Mouse (Mus musculus): ENCODE results near the gene Psg27. TPM values are rescaled to one million over a fixed set of nuclear protein-coding genes. Genes with fewer than 3 reads are reported as not detected.
"Not testable (repeated sequence)": the region's sequence is repeated elsewhere in the genome, so short reads cannot be mapped to it uniquely, and the experiment has no call there.

The Psg27 gene
- polyA plus RNA-seq (2015; fragmentation: Nextera tagmentation; extraction: Ambion mirVana): not detected in 2 replicates

- WGBS: 86% methylated on average over 3 of the region's 3 CpGs
- Histone ChIP-seq H3K27me3 (no peaks in the 10 kb centered on the region), H3K27ac (replicated peaks) (no peak within 1 kb of the TSS), H3K9me3 (no peaks in the 10 kb centered on the region), H3K4me2 (no peak within 1 kb of the TSS), H3K4me1 (replicated peaks) (no peaks in the 10 kb centered on the region), H3K36me3 (no peaks in the 10 kb centered on the region), H3K9ac (no peak within 1 kb of the TSS), H3K4me3 (no peak within 1 kb of the TSS)
- no peak for ATAC-seq (ENCODE audit: low FRiP score, low read depth)
Measured at GRCm38 (mm10) chr7:18567205-18567604, at the start of gene Psg27. Gene Psg27 (minus strand): TSS chr7:18567305.

- not testable (repeated sequence) for H3K9ac ChIP-seq; H3K36me3 ChIP-seq; H3K27ac ChIP-seq (replicated peaks); H3K4me3 ChIP-seq; H3K9me3 ChIP-seq; H3K4me2 ChIP-seq; H3K27me3 ChIP-seq; H3K4me1 ChIP-seq (replicated peaks); ATAC-seq (ENCODE audit: low FRiP score, low read depth)
- WGBS: 70% methylated on average over 1 of the region's 2 CpGs
Measured at GRCm38 (mm10) chr7:18616401-18616800, 49.3 kb upstream of the Psg27 start, which contains the start of gene Psg23. Gene Psg23 (minus strand): TSS chr7:18616501.

- Histone ChIP-seq H3K4me2 (no peak overlapping the region), H3K9ac (no peak overlapping the region), H3K9me3 (no peaks in the 10 kb centered on the region), H3K27ac (replicated peaks) (no peak overlapping the region), H3K4me1 (replicated peaks) (no peaks in the 10 kb centered on the region), H3K4me3 (no peak overlapping the region), H3K27me3 (no peaks in the 10 kb centered on the region), H3K36me3 (no peaks in the 10 kb centered on the region)
- ATAC-seq (ENCODE audit: low FRiP score, low read depth): no peak
Measured at GRCm38 (mm10) chr7:18559850-18560249, 7.3 kb downstream of the Psg27 start.

GRCm38 (mm10) chr7:18555751-18556150, 11.4 kb downstream of the Psg27 start:
- H3K4me1 ChIP-seq (replicated peaks); ATAC-seq (ENCODE audit: low FRiP score, low read depth); H3K4me2 ChIP-seq; H3K9ac ChIP-seq; H3K27me3 ChIP-seq; H3K4me3 ChIP-seq; H3K9me3 ChIP-seq; H3K27ac ChIP-seq (replicated peaks); H3K36me3 ChIP-seq: not testable (repeated sequence)
- 90% methylated on average over 3 of the region's 3 CpGs for WGBS

GRCm38 (mm10) chr7:18533420-18533819, 33.7 kb downstream of the Psg27 start:
- no peak for ATAC-seq (ENCODE audit: low FRiP score, low read depth)
- H3K4me1 ChIP-seq (replicated peaks): no peaks in the 10 kb centered on the region
- no peaks in the 10 kb centered on the region for H3K36me3 ChIP-seq
- H3K4me3 ChIP-seq: no peak overlapping the region
- H3K27me3 ChIP-seq: no peaks in the 10 kb centered on the region
- H3K4me2 ChIP-seq: no peak overlapping the region
- WGBS: 59% methylated on average over 3 of the region's 3 CpGs
- H3K27ac ChIP-seq (replicated peaks): no peak overlapping the region
- H3K9ac ChIP-seq: no peak overlapping the region
- no peaks in the 10 kb centered on the region for H3K9me3 ChIP-seq

GRCm38 (mm10) chr7:18532169-18532568, 34.9 kb downstream of the Psg27 start, which contains the start of gene Psg25:
Gene Psg25 (minus strand): TSS chr7:18532269.
- Histone ChIP-seq H3K4me3 (no peak within 1 kb of the TSS), H3K9ac (no peak within 1 kb of the TSS), H3K4me1 (replicated peaks) (no peaks in the 10 kb centered on the region), H3K9me3 (no peaks in the 10 kb centered on the region), H3K4me2 (no peak within 1 kb of the TSS), H3K27ac (replicated peaks) (no peak within 1 kb of the TSS), H3K36me3 (no peaks in the 10 kb centered on the region), H3K27me3 (no peaks in the 10 kb centered on the region)
- WGBS: 88% methylated on average over 1 of the region's 1 CpGs
- no peak for ATAC-seq (ENCODE audit: low FRiP score, low read depth)

- no peak for ATAC-seq (ENCODE audit: low FRiP score, low read depth)
- Histone ChIP-seq H3K4me3 (no peak overlapping the region), H3K4me2 (no peak overlapping the region), H3K4me1 (replicated peaks) (no peaks in the 10 kb centered on the region), H3K27ac (replicated peaks) (no peak overlapping the region), H3K36me3 (no peaks in the 10 kb centered on the region), H3K9ac (no peak overlapping the region), H3K9me3 (no peaks in the 10 kb centered on the region), H3K27me3 (no peaks in the 10 kb centered on the region)
- 92% methylated on average over 8 of the region's 8 CpGs for WGBS
Measured at GRCm38 (mm10) chr7:18524668-18525067, 42.4 kb downstream of the Psg27 start.

GRCm38 (mm10) chr7:18512848-18513247, 54.3 kb downstream of the Psg27 start:
- not testable (repeated sequence) for H3K27me3 ChIP-seq; H3K27ac ChIP-seq (replicated peaks); H3K4me2 ChIP-seq; H3K4me1 ChIP-seq (replicated peaks); ATAC-seq (ENCODE audit: low FRiP score, low read depth); H3K36me3 ChIP-seq; H3K4me3 ChIP-seq; H3K9me3 ChIP-seq; H3K9ac ChIP-seq

GRCm38 (mm10) chr7:18512417-18512816, 54.7 kb downstream of the Psg27 start:
- not testable (repeated sequence) for H3K9me3 ChIP-seq; H3K36me3 ChIP-seq; H3K4me3 ChIP-seq; H3K27me3 ChIP-seq; ATAC-seq (ENCODE audit: low FRiP score, low read depth); H3K9ac ChIP-seq; H3K4me1 ChIP-seq (replicated peaks); H3K27ac ChIP-seq (replicated peaks); H3K4me2 ChIP-seq
- 65% methylated on average over 2 of the region's 2 CpGs for WGBS

GRCm38 (mm10) chr7:18511479-18511878, 55.6 kb downstream of the Psg27 start:
- Histone ChIP-seq H3K4me1 (replicated peaks) (no peaks in the 10 kb centered on the region), H3K4me3 (no peak overlapping the region), H3K9ac (no peak overlapping the region), H3K36me3 (no peaks in the 10 kb centered on the region), H3K27me3 (no peaks in the 10 kb centered on the region), H3K9me3 (no peaks in the 10 kb centered on the region), H3K4me2 (no peak overlapping the region), H3K27ac (replicated peaks) (no peak overlapping the region)
- 26% methylated on average over 9 of the region's 9 CpGs for WGBS
- ATAC-seq (ENCODE audit: low FRiP score, low read depth): no peak

Other genes with a start within 250 kb of the Psg27 start
- gene Psg18, start 212.3 kb downstream of the Psg27 start, polyA plus RNA-seq (2015; fragmentation: Nextera tagmentation; extraction: Ambion mirVana): not detected in 2 replicates
- not detected in 2 replicates for gene Psg28, start 135.3 kb downstream of the Psg27 start, polyA plus RNA-seq (2015; fragmentation: Nextera tagmentation; extraction: Ambion mirVana)
- gene Psg26, start 83.1 kb downstream of the Psg27 start, polyA plus RNA-seq (2015; fragmentation: Nextera tagmentation; extraction: Ambion mirVana): not detected in 2 replicates
- gene Psg25, start 35.0 kb downstream of the Psg27 start, polyA plus RNA-seq (2015; fragmentation: Nextera tagmentation; extraction: Ambion mirVana): not detected in 2 replicates
- not detected in 2 replicates for gene Psg23, start 49.2 kb upstream of the Psg27 start, polyA plus RNA-seq (2015; fragmentation: Nextera tagmentation; extraction: Ambion mirVana)
- not detected in 2 replicates for gene Psg21, start 89.4 kb upstream of the Psg27 start, polyA plus RNA-seq (2015; fragmentation: Nextera tagmentation; extraction: Ambion mirVana)
- 0.08 TPM in 1 of 2 replicates, not detected in the other for gene Psg20, start 118.9 kb upstream of the Psg27 start, polyA plus RNA-seq (2015; fragmentation: Nextera tagmentation; extraction: Ambion mirVana)
- not detected in 2 replicates for gene Psg22, start 150.8 kb upstream of the Psg27 start, polyA plus RNA-seq (2015; fragmentation: Nextera tagmentation; extraction: Ambion mirVana)
- gene Psg19, start 231.2 kb upstream of the Psg27 start, polyA plus RNA-seq (2015; fragmentation: Nextera tagmentation; extraction: Ambion mirVana): not detected in 2 replicates

Measured in hindbrain, embryonic 15.5 days (tissue).